Mouse (Mus musculus) right cerebral cortex, postnatal 25 days (tissue): ENCODE data around the gene Plekha6.

Source experiments
- DNase-seq: peaks from one replicate; pipeline ENCODE4 v3.0.0; 2022

Gene Plekha6

DNA sequence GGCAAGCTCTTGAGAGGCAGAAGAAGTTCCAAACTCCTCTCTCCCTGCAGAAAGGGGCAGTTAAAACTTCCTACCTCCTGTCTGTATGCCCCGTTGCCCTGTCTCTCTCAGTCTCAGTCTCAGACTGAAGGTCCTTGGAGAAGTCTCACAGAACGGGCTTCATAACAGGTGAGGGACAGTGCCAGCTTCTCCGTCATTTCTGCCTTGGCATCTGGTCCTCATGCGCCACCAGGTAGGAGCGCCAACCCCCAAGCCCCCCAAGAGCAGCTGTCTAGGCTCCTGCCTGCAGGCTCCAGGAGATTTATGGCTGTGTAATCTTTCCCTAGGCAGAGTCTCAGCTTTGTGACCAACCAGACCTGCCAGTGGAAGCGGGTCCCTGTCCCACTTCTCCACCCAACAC lies 86.8 kb downstream of the Plekha6 start:
- DNase-seq: no peak

DNA sequence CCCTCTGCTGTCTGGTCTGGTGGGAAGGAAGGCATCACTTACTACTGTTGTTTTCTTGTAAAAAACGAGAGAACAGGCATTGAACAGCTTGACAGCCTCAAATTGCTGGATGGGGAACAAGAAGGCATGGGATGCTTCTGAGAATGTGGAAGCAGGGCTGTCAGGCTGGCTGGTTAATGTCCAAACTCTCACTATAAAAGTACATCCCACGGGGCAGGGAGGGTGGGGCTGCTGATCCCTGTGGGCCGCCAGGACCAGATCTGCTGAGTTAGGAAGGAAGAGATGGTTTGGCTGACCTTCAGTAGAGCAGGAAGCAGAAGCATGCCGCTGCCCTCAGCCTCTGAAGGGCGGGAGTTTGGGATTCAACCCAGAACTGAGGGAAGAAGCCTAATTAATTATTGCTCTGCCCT lies 87.6 kb downstream of the Plekha6 start:
- DNase-seq: no peak

DNA sequence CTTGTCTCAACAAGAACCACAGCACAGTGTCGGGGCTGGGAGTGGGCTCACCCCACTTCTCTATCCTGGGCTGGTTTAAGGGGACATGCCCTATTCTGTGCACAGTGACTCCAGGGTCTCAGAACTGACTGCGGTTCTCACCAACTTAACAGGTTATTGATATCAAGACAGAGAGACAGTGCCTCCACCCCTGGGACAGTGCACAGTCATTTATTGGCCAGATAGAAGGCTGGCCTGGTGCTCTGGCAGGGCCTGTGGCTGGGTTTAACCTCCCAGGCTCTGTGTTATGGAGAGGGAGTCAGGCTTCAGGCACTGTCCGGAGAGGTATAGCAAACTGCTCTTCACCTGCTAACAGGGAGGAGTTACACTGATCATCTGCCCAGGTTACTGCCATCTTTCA lies 88.2 kb downstream of the Plekha6 start:
- DNase-seq: no peak

DNA sequence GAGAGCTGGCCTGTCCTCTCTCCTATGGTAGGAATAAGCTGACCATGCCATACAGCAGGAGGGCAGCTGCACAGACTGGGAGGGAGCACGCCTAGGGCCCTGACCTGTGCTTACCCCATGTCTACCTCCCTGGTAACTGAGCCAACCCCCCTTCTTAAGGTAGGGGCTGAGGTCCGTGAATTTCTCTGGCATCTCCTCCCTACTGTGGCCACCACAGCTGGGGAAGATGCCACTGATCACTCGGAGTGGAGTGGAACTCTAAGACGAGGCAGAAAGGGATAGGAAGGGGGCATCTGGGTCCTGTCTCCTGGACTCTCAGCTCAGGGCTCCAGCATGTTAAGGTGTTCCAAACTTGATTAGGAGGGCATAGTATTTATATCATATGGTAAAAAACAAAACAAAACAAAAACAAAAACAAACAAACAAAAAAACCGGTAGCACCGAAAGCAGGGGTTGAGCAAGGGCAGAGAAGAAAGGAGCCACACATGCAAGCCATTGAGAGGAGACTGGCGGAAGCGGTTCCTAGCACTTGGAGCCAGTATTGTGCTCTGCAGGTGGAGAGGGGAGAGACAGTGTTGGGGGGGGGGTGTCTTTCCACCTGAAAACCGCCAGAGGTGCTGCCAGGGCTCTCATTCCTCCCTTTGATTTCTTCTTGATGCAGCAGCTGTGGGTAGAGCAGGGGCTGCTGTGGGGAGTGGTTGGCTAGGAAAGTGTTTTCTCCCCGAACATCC lies 89.0 kb downstream of the Plekha6 start:
- DNase-seq: no peak

DNA sequence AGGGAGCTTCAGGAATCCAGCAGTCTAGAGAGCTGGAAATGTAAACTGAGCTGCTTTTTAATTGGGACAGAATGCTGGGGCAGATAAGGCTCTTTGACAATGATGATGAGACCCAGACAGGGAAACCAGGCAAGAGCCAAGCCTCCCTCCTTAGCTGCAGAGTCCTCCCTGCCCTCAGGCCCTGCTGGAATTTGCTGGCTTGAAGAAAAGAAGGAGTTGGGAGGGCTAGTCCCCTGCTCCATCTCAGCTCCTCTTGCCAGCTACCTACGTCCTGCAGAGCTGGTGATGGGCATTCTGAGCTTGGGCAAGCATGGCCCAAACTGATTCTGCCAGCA lies 89.5 kb downstream of the Plekha6 start:
- no peak for DNase-seq

DNA sequence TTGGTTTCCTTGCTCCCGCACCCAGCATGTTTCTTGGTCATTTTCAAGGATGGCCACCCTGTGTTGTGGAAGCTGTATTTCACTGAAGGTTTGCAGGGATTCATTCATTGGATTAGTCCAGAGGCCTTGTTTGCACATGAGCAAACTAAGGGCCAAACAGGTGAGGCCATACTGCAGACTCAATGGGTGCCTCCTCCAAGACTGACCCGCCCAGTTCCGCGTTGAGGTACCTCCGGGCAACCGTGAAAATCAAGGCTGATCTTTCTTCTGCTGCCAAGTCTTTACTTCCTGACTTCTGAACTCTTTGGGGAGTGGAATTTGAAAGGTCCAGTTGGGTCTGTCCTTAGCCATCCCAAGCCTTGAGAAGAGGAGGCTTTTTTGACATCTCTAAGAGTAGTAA lies 90.2 kb downstream of the Plekha6 start:
- no peak for DNase-seq

DNA sequence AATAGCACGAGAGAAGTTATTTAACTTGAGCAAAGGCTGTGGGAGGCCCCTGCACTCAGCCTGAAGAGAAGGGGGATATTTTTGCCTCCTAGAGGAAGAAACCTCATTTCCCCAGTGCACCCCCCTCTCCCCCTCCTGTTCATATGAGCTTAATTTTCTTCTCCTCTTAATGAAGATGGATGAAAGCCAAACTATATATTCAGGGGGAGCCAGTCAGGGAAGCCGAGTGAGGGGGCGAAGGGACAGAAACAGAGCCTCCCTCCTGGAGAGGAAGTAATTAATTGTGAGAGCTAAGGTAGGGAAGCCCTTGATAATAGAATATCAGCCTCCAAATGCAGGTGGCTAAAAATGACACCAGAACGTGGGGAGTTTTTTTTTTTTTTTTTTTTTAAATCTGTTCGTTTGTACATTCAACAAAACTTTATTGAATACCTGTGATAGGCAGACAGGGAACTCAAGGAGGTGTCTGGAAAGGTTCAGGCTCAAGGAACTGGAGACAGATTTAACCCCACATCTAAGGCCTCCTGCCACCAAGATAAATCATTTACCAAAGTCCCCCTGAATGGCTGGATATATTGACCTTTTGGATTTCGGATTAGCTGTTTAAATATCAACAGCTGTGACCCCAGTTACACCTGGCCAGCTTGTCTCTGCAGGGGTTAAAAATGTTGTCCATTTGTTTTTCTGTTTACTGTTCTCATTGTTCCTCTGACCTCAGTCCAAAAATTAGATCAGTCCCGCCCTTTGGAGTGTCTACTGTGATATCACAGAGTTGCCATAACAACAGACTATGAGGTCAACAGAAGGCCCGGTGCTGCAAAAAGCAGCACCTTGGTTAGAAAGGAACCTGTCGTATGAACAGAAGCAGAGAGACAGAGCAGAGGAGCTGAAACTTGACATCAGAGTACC lies 91.1 kb downstream of the Plekha6 start:
- DNase-seq: no peak

DNA sequence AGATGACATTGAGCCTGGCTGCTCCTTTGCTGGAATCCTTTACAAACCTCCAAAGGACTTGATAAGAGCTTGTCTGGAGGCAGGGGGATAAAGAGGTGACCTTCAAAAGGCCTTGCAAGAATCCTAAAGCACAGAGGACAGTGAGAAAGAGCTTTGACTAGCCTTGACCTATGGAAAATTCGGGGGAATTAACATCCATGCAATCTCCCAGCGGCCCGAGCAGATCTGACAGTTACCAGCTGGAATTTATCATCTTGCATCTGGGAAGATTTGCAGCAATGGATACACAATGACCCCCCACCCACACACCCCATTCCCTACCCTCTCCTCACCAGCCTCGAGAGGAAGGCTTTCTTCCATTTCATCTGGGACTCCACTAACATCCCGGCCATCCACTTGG lies 91.8 kb downstream of the Plekha6 start:
- no peak for DNase-seq

DNA sequence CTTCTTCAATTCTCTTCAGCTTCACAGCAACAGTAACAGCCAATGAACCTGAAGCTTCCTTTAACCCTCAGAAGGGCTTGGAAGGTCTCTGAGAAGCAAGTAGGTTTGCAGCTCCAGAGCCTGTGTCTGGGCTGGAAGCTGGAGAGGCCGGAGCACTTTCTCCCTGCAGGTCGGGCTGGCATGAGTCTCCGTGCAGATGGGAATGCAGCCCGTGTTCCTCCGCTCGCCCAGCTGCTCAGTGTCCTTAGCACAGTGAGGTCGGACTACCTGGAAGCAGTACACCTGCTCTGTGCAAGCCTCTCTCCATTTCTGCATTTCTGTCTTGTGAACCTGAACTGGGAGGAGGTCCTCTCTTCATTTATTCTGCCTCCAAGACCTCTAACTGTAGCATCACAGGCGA lies 92.3 kb downstream of the Plekha6 start:
- no peak for DNase-seq

DNA sequence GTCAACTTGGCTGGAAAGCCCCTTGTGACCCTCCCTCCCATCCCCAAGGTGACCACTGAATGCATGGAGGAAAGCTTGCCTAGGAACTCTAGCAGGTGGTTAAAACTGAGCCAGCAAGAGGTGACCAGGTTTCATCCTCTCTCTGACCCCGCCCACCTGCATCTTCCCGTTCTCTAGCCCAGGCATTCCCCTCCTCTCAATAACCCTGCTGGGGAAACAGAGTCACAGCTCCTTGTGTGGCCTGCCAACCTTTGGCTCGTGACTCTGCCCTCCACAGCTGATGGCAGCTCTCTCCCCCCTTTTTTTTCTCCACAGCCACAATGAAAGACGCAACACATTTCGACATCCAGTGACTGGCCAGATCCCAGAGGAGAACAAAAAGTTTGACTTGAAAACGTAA lies 94.7 kb downstream of the Plekha6 start:
- no peak for DNase-seq

DNA sequence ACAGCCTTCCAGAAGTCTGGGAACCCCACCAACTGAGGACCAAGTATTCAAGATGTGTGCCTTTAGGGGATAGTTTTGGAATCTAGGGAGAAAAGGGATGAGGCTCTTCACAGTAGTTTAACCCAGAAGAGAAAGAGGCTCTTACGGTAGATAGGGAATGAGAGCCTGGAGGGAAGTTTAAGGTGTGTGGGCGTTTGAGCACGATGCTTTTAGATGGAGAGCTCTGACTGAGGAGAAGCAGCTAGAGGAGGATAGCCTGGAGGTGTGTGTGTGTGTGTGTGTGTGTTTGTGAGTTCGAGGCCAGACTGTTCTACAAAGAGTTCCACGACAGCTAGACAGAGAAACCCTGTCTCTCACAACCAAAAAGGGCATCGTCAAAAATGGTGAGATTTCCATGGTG lies 98.6 kb downstream of the Plekha6 start:
- no peak for DNase-seq

DNA sequence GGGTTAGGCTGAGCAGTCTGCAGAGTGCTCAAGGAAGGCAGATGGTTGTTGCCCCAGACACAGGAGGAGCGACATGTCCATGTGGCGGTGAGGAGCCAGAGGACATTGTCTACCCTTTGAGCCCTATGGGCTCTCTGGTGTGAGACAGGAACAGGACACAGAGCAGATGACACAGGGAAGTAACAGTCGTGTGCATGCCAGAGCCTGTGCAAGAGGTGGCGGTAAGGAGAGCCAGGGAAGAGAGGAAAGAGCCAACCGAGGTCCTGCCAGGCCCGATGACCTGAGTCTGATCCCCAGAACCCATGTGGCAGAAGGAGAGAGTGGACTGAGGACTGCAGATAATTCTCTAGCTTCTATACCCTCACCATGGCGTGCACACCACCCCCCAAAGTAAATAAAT lies 99.1 kb downstream of the Plekha6 start:
- no peak for DNase-seq

DNA sequence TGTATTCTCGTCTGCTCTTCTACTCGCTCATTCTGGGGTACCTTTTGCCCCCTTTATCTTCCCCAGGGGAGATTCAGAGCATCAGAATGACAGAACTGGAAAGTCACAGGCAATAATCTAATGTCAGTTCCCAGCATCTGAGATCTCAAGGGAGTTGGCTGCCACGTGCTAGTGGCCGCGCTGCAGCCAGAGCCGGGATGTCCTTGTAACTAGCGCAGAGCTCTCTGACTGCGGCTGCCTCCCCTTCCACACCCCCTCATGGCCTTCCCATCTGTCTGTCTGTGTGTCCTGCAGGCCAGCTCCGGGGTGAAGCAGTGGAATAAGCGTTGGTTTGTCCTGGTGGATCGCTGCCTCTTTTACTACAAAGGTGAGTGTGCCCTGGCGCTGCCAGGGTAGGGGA lies 100.4 kb downstream of the Plekha6 start:
- no peak for DNase-seq

DNA sequence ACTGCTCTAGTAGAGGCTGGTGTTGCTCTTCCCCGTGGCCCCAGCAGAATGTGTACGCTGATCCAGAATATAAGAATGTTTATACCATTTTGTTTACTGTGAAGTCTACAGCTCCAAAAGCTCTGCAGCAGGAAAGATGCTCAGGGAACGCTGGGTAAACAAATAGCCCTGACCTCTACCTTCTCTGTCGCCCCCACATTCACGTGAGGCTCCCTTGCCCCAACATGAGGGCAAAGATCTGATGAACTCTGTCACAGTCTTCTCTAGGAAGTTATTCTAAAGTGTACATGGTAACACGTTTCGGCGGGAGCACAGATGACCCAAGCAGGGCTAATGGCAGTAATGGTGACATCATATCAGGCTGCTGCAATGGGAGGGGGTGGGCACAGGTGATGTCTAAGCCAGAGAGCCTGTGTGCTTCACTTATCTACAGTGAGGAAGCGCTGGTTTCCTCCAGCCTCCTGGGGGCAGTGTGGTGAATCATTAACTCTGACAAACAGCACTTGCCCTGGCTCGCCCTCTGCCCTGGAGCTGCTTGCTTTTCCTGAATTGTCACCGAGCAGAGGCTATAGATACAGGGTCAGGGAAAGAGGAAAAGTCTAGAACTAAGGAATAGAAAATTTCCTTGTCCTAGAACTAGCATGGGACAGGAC lies 101.2 kb downstream of the Plekha6 start:
- no peak for DNase-seq

DNA sequence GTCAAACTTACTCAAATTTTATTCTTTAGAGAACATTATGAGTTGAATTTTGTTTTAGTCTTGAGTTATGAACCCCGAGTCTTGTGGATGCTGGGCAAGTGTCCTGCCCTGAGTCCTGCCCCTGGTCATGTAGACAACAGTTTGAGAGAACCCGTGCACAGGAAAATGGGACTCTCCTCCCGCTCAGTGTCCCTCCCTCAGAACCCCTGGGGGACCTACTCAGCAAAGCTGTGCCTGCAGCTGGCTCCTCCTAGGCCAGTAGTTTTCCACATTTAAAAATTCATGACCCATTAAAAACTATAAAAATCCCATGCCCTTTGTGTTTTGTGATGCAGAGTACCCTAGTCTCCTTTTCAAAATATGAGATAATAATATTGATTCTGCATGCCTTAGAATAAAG lies 103.1 kb downstream of the Plekha6 start:
- DNase-seq: no peak

DNA sequence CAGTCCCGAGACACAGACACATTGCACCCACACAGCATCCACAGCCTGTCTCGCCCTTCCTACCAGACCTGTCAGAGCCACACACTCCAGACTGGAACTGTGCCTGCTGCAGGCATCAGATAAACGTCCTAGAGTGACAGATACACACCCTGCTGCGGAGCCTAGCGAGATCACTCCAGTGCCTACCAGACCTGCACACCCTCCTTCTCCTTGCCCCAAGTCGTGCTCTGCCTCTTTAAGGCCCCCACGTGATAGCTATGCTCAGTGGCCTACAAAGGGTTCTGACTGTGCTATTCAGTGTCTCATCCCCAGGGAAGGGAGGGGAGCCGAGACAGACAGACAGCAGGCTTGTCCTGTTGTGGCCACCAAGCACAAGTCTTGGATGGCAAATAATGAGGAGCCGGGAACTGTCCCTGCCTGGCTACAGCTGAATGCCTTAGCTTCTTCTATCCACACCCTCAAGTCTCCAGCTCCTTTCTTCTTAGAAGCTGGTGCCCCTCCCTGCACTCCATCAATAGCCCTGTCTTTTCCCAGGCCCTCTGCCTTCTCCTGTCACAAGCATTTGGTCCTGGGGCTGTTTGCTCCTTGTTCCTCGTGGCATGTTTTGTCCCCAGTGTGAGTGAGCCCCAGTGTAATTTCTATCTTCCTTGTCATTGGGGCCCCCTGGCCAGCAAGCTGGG lies 103.9 kb downstream of the Plekha6 start:
- no peak for DNase-seq

DNA sequence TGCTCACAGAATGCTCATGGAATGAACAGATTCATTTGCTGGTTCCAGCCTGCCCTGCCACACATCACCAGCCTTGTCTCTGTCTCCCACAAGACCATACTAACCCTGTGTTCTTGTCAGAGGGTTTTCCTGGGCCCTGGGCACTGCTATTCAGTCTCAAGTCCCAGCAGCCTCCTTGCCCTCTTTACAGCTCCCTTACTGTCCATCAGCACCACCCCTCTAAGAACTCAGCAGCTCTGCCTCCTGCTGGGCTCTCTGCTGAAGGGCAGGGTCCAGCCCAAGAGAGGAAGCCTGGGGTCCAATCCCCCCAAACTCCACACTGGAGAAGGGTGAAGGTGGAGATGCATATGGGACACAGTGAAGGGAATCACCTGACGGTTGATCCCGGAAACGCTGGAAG lies 104.5 kb downstream of the Plekha6 start:
- no peak for DNase-seq

DNA sequence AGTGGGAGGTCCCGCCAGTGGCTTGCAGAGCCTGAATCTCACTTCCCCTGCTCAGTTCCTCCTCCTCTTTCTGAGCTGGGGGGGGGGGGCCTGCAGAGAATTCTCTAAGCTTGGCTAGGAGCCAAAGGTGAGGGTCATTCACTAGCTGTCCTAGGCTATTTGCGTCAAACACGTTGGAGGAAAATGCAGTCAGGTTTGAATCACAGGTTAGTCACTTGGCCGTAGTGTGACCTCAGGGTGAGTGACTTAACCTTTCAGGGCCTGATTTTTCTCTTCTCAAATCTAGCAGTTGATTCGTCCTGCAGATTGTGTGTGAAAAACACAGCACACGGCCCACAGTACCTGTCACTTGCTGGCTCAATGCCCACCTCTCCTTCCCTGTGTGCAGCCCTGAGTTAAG lies 106.3 kb downstream of the Plekha6 start:
- no peak for DNase-seq

DNA sequence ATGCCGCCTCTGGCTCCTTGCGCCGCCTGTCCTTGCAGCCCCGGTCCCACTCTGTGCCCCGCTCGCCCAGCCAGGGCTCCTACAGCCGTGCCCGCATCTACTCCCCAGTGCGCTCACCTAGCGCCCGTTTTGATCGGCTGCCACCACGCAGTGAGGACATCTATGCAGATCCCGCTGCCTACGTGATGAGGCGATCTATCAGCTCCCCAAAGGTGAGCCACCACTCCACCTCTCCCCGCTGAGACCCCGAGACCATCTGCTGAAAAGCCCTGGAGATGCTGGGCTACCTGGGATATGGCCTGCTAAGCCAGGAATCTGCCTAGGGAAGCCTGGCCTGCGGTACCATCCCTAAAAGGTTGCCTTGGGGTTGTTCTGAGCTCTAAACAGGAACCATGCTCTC lies 110.2 kb downstream of the Plekha6 start:
- no peak for DNase-seq

DNA sequence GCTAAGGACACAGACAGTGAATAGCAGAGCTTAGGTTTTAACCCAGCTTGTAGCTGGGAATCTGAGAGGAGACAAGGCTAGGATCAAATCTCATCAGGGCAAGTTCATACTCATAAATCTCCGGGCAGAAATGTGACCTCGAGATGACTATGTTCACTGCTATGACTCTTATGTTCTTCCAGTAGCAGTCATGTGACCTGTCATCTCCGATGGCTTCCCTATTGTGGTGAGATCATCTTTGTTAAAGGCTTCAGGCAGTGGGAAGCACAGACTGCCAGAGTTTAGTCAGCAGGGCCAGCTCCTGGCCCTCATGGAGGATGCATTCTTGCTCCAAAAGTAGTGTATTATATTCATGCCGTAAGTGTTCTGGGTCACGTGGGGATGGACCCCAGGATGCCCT lies 113.0 kb downstream of the Plekha6 start:
- DNase-seq: no peak

DNA sequence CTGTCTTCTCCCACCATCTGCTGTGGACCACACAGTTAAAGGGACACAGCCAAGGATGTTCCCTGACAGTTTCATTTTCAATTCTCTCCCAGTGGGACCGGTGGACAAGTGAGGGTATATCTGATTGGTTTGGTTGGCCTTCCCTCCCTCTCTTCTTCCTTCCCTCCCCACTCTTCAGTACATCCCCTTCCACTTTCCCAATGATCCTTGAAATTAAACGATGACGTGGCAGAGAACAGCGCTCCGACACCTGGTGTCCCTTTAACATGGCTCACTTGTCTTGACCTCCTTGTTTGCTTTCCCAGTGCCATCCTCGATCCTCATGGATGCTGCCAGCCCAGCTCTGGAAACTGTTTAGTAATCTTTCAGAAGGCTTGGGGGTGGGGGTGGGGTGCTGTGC lies 114.5 kb downstream of the Plekha6 start:
- no peak for DNase-seq

DNA sequence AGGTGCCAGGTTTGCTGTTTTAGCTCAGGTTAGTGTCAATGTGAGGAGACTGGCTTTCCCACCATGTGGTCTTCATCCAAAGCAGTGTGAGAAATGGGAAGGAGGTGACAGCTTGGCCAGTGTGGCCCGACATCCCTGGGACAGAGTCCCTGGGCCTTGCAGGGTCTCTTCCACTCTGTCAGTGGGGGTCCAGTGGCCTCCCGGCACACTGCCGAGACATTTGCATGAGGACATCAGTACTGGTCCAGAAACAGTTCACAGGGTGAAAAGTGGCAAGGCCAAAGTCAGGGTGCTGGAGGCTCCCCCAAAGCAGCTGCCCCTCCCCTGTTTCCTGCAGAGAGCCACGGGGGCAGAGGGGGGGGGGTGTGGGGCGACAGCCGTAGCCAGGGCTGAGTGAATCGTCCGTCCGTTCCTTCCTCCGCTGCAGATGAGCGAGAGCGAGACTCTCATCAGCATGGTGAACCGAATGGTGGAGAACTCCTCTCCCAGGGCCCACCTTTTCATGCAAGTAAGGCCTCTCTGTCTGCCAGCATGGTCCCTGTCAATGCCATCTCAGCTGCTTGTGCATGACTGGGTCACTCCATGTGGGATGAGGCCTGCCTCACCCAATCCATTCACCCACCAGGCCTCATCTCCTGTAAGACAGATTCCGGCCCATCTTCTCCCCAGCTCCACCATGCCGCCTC lies 115.1 kb downstream of the Plekha6 start:
- DNase-seq: no peak

DNA sequence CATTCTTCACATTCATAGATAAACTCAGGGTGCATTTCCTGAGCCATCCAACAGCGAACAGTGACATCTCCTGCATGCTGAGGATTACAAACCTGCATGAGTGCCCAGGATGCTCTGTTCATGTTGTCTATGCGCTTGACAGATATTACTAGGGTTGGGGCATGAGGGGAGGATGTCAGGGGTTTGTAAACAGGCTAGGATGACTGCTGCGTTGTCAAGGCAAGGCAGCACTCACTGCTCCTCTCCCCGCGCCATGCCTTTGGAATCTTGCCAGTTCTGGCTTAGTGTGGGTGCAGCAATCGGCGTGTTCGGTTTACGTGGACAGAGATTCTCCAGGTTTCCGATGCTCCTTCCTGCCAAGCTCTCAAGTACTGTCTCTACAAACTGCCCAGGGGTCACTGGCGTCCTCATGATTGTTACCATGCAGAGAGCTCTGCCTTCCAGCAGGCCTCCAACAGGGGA lies 115.7 kb downstream of the Plekha6 start:
- DNase-seq: peak; percentile 49
